Mouse (Mus musculus) layer of hippocampus, postnatal 14 days (tissue): ENCODE measurements at regions not wholly inside any gene's neighbourhood (a gene's known extent, or its start where the extent isn't known, plus 50 kb on each side); places are given as distances from the start of the nearest gene placed in this dataset.
A peak's percentile ranks its signal among the peaks of the same experiment; 100 is the strongest.

Source experiments
- DNase-seq, 2 experiments: peaks; one replicate each; pipeline ENCODE4 v3.0.0; 2021 to 2022; ENCODE audit warnings: low spot score in 2 of 2, mixed read lengths in 1 of 2

DNA sequence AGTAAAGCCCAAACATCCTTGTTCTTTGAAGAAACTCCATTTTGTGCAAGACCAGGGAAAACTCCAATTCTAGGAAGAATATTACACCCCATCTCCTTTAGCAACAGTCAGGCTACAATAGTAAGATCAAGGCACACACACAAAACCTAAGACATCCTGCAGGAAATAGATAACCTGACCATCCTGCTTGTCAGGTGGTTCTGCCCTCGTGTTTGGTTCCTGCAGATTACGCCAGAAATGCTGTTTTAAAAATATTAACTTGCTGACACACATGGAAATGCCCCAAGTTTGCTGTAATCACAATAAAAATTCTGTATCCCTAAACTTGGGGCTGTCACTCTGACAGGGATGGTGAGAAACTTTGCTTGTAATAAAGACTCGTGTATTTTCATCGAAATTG is 251.6 kb downstream of the Kcnj3 start:
- no peak for DNase-seq

DNA sequence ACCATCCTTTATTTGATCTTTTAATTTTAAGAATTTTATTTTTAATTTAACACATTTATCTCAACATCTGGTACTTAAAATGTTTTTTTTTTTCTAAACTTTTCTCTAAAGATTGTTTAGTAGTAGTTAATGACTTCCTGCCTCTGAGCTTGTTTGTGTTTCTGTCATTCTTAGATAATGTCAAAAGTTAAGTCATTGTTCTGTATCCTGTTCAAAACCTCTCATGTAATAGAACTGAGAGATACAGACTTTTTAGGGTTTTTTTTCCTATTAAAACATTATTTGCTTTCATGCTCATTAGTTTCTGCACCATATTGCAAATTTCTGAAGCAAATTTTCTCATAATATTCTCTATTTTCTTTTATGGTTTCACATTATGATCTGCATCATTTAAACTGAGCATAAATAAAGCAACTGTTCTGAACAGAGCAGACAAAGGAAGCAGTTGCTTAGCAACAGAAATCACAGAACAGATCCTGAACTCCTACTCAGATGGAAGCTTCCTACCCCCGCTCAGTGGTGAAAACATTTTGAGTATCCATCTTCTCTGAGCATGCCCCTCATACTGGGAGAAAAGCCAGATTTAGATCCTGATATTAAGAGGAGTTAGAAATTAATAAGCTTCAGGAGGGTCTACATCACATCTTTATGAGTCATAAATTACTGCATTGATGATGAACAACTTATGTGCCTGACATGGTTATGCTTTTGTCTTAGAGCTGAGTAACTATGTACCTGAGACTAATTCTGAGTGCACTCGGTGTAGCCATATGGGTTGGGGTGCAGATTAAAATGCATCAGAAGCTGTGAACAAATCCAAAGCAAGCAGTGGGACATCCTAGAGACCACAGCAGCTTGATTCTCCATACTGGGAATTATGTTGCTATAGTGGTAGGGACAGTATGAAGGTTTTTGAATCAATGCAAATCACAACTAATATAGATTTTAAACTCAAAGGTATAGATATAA is 257.4 kb downstream of the Kcnj3 start:
- DNase-seq = peak; percentile 13 to 88

DNA sequence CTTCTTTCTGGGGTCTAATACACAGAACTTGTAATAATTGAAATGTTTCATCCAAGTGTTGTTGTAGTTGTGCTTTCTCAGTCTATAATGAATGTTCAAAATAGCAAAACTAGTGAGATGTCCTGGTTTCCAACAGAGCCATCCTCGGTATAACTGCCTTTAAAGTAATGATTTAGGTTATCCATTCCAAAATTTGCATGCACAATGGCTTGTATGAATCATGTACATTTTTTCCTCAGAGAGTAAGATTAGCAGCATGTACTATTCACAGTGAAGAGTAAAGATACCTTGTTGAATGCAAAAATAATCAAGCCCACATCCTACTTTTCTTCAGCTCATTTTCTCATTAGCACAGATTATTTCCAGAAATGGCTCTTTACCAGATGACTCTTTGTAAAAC is 263.9 kb downstream of the Kcnj3 start:
- no peak for DNase-seq
